Mouse (Mus musculus) MEL (cell line): ENCODE measurements around the gene Strn. TPM values are rescaled to one million over a fixed set of nuclear protein-coding genes. Genes with fewer than 3 reads are reported as not detected.

Source experiments
- DNase-seq: peaks from one replicate; pipeline ENCODE4 v3.0.0; 2011; ENCODE audit warnings: low read depth, low spot score
- H3K27ac ChIP-seq: 2 replicates; pipeline ENCODE4 v1.5.1; 2012; ENCODE audit warnings: low read depth, mild to moderate bottlenecking, control low read depth, low read length, moderate library complexity; ENCODE audit not compliant: control insufficient read depth
- H3K27me3 ChIP-seq, 2 experiments: fragments of 150-350 bp in 1 of 2; sonication (generic) in 1 of 2; 2 replicates each; pipeline ENCODE4 v1.6.1; 2012; ENCODE audit warnings: low read length in 2 of 2, mild to moderate bottlenecking in 2 of 2, improper control_type of control experiment in 1 of 2, moderate library complexity in 1 of 2; ENCODE audit not compliant: insufficient read depth in 2 of 2, control insufficient read depth in 1 of 2
- H3K36me3 ChIP-seq, 2 experiments: 2 replicates each; pipeline ENCODE4 v1.6.1; 2012 to 2014; ENCODE audit warnings: low read length in 2 of 2, improper control_type of control experiment in 1 of 2, inconsistent platforms in 1 of 2, mild to moderate bottlenecking in 1 of 2; ENCODE audit not compliant: insufficient read depth in 2 of 2, control insufficient read depth in 1 of 2
- H3K4me1 ChIP-seq, 2 experiments: fragments of 150-350 bp in 1 of 2; sonication (generic) in 1 of 2; 2 replicates each; pipeline ENCODE4 v1.6.1; 2012; ENCODE audit warnings: low read length in 2 of 2, improper control_type of control experiment in 1 of 2, mild to moderate bottlenecking in 1 of 2; ENCODE audit not compliant: insufficient read depth in 2 of 2, control insufficient read depth in 1 of 2
- H3K4me3 ChIP-seq, 2 experiments: fragments of 150-350 bp in 1 of 2; sonication (generic) in 1 of 2; 2 replicates each; pipeline ENCODE4 v1.5.1; 2012; ENCODE audit warnings: low read depth in 2 of 2, low read length in 2 of 2, mild to moderate bottlenecking in 2 of 2, moderate library complexity in 2 of 2, control low read depth in 1 of 2, improper control_type of control experiment in 1 of 2; ENCODE audit not compliant: control insufficient read depth in 1 of 2, insufficient read depth in 1 of 2
- H3K79me2 ChIP-seq: 2 replicates; pipeline ENCODE4 v1.6.1; 2012; ENCODE audit warnings: mild to moderate bottlenecking, low read length, moderate library complexity; ENCODE audit not compliant: control insufficient read depth, poor library complexity, insufficient read depth
- H3K9ac ChIP-seq: 2 replicates; pipeline ENCODE4 v1.6.1; 2012; ENCODE audit warnings: low read depth, mild to moderate bottlenecking, control low read depth, low read length, moderate library complexity; ENCODE audit not compliant: control insufficient read depth, poor library complexity, severe bottlenecking
- H3K9me3 ChIP-seq: fragments of 150-350 bp; sonication (generic); replicated peaks from 2 replicates; pipeline ENCODE4 v1.6.1; 2012; ENCODE audit warnings: mild to moderate bottlenecking, low read length, improper control_type of control experiment, moderate library complexity; ENCODE audit not compliant: insufficient read depth
- E2F4 ChIP-seq: IDR thresholded peaks from 2 replicates; pipeline ENCODE4 v1.6.1; 2011; ENCODE audit warnings: low read depth, low read length, improper control_type of control experiment, borderline replicate concordance
- ELF1 ChIP-seq: IDR thresholded peaks from 2 replicates; pipeline ENCODE4 v1.6.1; 2014; ENCODE audit warnings: low read depth, mild to moderate bottlenecking, inconsistent platforms, low read length, improper control_type of control experiment, moderate library complexity
- GABPA ChIP-seq: IDR thresholded peaks from 2 replicates; pipeline ENCODE4 v1.6.1; 2012; ENCODE audit warnings: low read depth, mild to moderate bottlenecking, inconsistent platforms, low read length, improper control_type of control experiment, moderate library complexity
- GATA1 ChIP-seq: IDR thresholded peaks from 2 replicates; pipeline ENCODE4 v1.6.1; 2011; ENCODE audit warnings: low read depth, low read length, improper control_type of control experiment
- HCFC1 ChIP-seq: IDR thresholded peaks from 2 replicates; pipeline ENCODE4 v1.6.1; 2012; ENCODE audit warnings: low read depth, mild to moderate bottlenecking, inconsistent platforms, low read length, improper control_type of control experiment, moderate library complexity
- KAT2A ChIP-seq: conservative IDR thresholded peaks from 2 replicates; pipeline ENCODE4 v1.6.1; 2012; ENCODE audit warnings: low read depth, low read length, improper control_type of control experiment, inconsistent platforms
- MAZ ChIP-seq: IDR thresholded peaks from 2 replicates; pipeline ENCODE4 v1.6.1; 2012; ENCODE audit warnings: low read depth, mild to moderate bottlenecking, inconsistent platforms, low read length, improper control_type of control experiment
- MEF2A ChIP-seq: IDR thresholded peaks from 2 replicates; pipeline ENCODE4 v1.6.1; 2014; ENCODE audit warnings: low read depth, mild to moderate bottlenecking, inconsistent platforms, low read length, improper control_type of control experiment; ENCODE audit not compliant: poor library complexity, insufficient replicate concordance, severe bottlenecking; ENCODE audit errors: extremely low read depth
- MXI1 ChIP-seq: IDR thresholded peaks from 2 replicates; pipeline ENCODE4 v1.6.1; 2011; ENCODE audit warnings: mild to moderate bottlenecking, low read depth, low read length, improper control_type of control experiment
- MYC ChIP-seq: IDR thresholded peaks from 2 replicates; pipeline ENCODE4 v1.6.1; 2011; ENCODE audit warnings: low read depth, mild to moderate bottlenecking, low read length, improper control_type of control experiment, moderate library complexity
- NRF1 ChIP-seq: IDR thresholded peaks from 2 replicates; pipeline ENCODE4 v1.6.1; 2014; ENCODE audit warnings: low read depth, mild to moderate bottlenecking, inconsistent platforms, low read length, improper control_type of control experiment, moderate library complexity; ENCODE audit not compliant: poor library complexity, insufficient read depth, severe bottlenecking
- POLR2AphosphoS2 ChIP-seq: IDR thresholded peaks from 2 replicates; pipeline ENCODE4 v1.6.1; 2011; ENCODE audit warnings: low read length, improper control_type of control experiment
- POLR2AphosphoS5 ChIP-seq: IDR thresholded peaks from 2 replicates; pipeline ENCODE4 v1.6.1; 2012; ENCODE audit warnings: low read depth, borderline replicate concordance, mild to moderate bottlenecking, inconsistent platforms, low read length, moderate library complexity, mixed read lengths
- RCOR1 ChIP-seq: IDR thresholded peaks from 2 replicates; pipeline ENCODE4 v1.6.1; 2012; ENCODE audit warnings: low read depth, mild to moderate bottlenecking, inconsistent platforms, low read length, improper control_type of control experiment
- SIN3A ChIP-seq: IDR thresholded peaks from 2 replicates; pipeline ENCODE4 v1.6.1; 2012; ENCODE audit warnings: low read length, improper control_type of control experiment, inconsistent platforms
- SMC3 ChIP-seq: IDR thresholded peaks from 2 replicates; pipeline ENCODE4 v1.6.1; 2011; ENCODE audit warnings: low read depth, low read length, improper control_type of control experiment
- UBTF ChIP-seq: IDR thresholded peaks from 2 replicates; pipeline ENCODE4 v1.6.1; 2012; ENCODE audit warnings: low read depth, mild to moderate bottlenecking, inconsistent platforms, low read length, improper control_type of control experiment, moderate library complexity, borderline replicate concordance; ENCODE audit not compliant: insufficient read depth
- ZC3H11A ChIP-seq: IDR thresholded peaks from 2 replicates; pipeline ENCODE4 v1.6.1; 2012; ENCODE audit warnings: low read depth, mild to moderate bottlenecking, inconsistent platforms, low read length, improper control_type of control experiment
- ZKSCAN1 ChIP-seq: IDR thresholded peaks from 2 replicates; pipeline ENCODE4 v1.6.1; 2012; ENCODE audit warnings: low read depth, mild to moderate bottlenecking, inconsistent platforms, low read length, improper control_type of control experiment, moderate library complexity
- ZMIZ1 ChIP-seq: IDR thresholded peaks from 2 replicates; pipeline ENCODE4 v1.6.1; 2012; ENCODE audit warnings: low read depth, mild to moderate bottlenecking, inconsistent platforms, low read length, improper control_type of control experiment, moderate library complexity
- ZNF384 ChIP-seq: IDR thresholded peaks from 2 replicates; pipeline ENCODE4 v1.6.1; 2012; ENCODE audit warnings: low read depth, mild to moderate bottlenecking, inconsistent platforms, low read length, improper control_type of control experiment
- polyA plus RNA-seq, 2 experiments: library from polyadenylated mRNA; stranded (reverse) in 1 of 2; unstranded in 1 of 2; fragments of >175 nt in 1 of 2; fragments of >200 nt in 1 of 2; gene quantifications; 2 replicates each; pipeline versions ENCODE4 v1.2.1 to v1.2.4; 2012; ENCODE audit warnings: low replicate concordance in 2 of 2, low read depth in 1 of 2; ENCODE audit not compliant: insufficient read length in 2 of 2, insufficient read depth in 1 of 2, missing spikeins in 1 of 2
- total RNA-seq: library from RNA; depleted of rRNA; stranded (reverse); fragments of 300-350 nt; gene quantifications from 2 replicates; pipeline ENCODE4 v1.2.3, GENCODE M21; 2012; rRNA removed

Strn gene
- total and polyA plus RNA-seq, 3 experiments: 10.2 to 13.9 TPM; not detected in 1

DNA sequence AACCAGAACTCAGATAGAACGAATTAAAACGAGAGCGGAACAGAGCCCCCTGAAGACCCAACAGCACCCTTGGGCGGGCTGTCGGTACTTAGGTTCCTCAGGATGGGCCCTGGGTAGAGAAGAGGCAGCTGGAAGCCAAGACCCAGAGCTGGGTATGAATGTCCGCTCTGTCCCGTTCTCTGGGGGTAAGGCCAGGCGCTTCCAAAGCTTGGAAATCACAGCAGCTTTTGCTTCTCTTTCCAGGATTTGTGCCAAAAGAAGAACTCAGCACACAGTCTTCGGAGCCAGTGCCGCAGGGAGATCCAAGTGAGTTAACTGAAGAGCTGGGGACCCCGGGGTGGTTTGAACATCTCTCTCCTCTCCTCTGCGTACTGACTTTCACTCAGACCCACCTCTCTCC lies 135.4 kb downstream of the Strn start:
- no peaks in the 10 kb centered on the region for H3K27me3 ChIP-seq
- peaks cover 0 to 8% of the 10 kb centered on the region in 2 experiments; a peak in 3 of 4 replicates for H3K4me1 ChIP-seq
- no peak for DNase-seq
- no peaks in the 10 kb centered on the region for H3K9me3 ChIP-seq
- no peak overlapping the region for H3K27ac ChIP-seq
- no peak overlapping the region for H3K4me3 ChIP-seq
- no peaks in the 10 kb centered on the region for H3K79me2 ChIP-seq
- peaks cover 0 to 5% of the 10 kb centered on the region in 2 experiments; a peak in 2 of 4 replicates for H3K36me3 ChIP-seq
- TF ChIP-seq RCOR1: no peak
- TF ChIP-seq ZKSCAN1: no peak
- TF ChIP-seq POLR2AphosphoS5: no peak
- TF ChIP-seq MAZ: no peak
- TF ChIP-seq HCFC1: no peak
- H3K9ac ChIP-seq: no peak overlapping the region

DNA sequence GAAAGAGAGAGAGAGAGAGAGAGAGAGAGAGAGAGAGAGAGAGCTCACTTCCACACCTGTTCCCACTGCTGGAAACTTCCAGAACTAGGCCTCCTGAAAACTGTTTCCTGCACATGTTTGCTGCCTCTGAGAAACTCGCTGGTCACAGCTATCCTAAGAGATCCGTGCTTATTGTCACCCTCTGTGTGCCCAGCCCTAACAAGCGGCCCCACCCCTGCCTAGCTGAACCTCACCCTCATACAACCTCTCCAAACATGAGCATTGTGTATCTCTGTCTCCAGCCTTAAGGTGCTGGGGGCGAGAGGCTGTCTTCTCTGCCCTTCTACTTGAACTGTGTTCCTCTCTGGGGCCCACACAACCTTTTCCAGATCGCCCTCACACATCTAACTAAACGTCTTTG lies 136.0 kb downstream of the Strn start:
- Histone ChIP-seq H3K9ac (no peak overlapping the region), H3K4me1 (peaks cover 0 to 8% of the 10 kb centered on the region in 2 experiments; a peak in 3 of 4 replicates)
- DNase-seq: no peak
- TF ChIP-seq HCFC1 (no peak), GATA1 (no peak), MYC (no peak), GABPA (no peak), ELF1 (no peak), SMC3 (no peak), ZMIZ1 (no peak), ZNF384 (no peak), E2F4 (no peak), SIN3A (no peak), ZC3H11A (no peak), ZKSCAN1 (no peak), MAZ (no peak), NRF1 (no peak), MXI1 (no peak), MEF2A (no peak), POLR2AphosphoS2 (no peak), KAT2A (no peak), UBTF (no peak)
- TF ChIP-seq, all 39 proteins: peak for 0
- H3K4me3 ChIP-seq: no peak overlapping the region
- no peaks in the 10 kb centered on the region for H3K27me3 ChIP-seq
- no peaks in the 10 kb centered on the region for H3K9me3 ChIP-seq
- H3K79me2 ChIP-seq: no peaks in the 10 kb centered on the region
- peaks cover 0 to 5% of the 10 kb centered on the region in 2 experiments; a peak in 2 of 4 replicates for H3K36me3 ChIP-seq
- no peak overlapping the region for H3K27ac ChIP-seq

Other genes starting within 250 kb of the Strn start
- gene Vit, start 229.1 kb downstream of the Strn start, total RNA-seq: 0.12 TPM in 1 of 2 replicates, not detected in the other
- gene Vit, start 229.1 kb downstream of the Strn start, polyA plus RNA-seq: under 1 TPM in 1 of 2 experiments, not detected in 1; 0.22 TPM
- 9.8 and 10.4 TPM in 2 replicates for gene Heatr5b, start 98.2 kb upstream of the Strn start, total RNA-seq
- 10 to 100 TPM in 1 of 2 experiments, not detected in 1; 19.9 TPM for gene Heatr5b, start 98.2 kb upstream of the Strn start, polyA plus RNA-seq
- gene Gpatch11, start 98.4 kb upstream of the Strn start, total RNA-seq: 9.5 and 10.3 TPM in 2 replicates
- gene Gpatch11, start 98.4 kb upstream of the Strn start, polyA plus RNA-seq: 10 to 100 TPM in 1 of 2 experiments, not detected in 1; 12.4 TPM
- 10.2 and 14.1 TPM in 2 replicates for gene Eif2ak2, start 145.4 kb upstream of the Strn start, total RNA-seq
- gene Eif2ak2, start 145.4 kb upstream of the Strn start, polyA plus RNA-seq: 10 to 100 TPM in 1 of 2 experiments, not detected in 1; 18.1 TPM
- gene Sult6b1, start 169.8 kb upstream of the Strn start, total RNA-seq: not detected in 2 replicates
- under 1 TPM in 1 of 2 experiments, not detected in 1; 0.29 TPM for gene Sult6b1, start 169.8 kb upstream of the Strn start, polyA plus RNA-seq
- 18.1 and 18.9 TPM in 2 replicates for gene Cebpzos, start 179.3 kb upstream of the Strn start, total RNA-seq
- 10 to 100 TPM in 1 of 2 experiments, not detected in 1; 30.2 TPM for gene Cebpzos, start 179.3 kb upstream of the Strn start, polyA plus RNA-seq
- gene Cebpz, start 199.9 kb upstream of the Strn start, total RNA-seq: 72.2 and 80.7 TPM in 2 replicates
- 100 to 1,000 TPM in 1 of 2 experiments, 10 to 100 TPM in 1; 69.9 to 128 TPM for gene Cebpz, start 199.9 kb upstream of the Strn start, polyA plus RNA-seq
- 22.6 TPM in 2 replicates for gene Ndufaf7, start 199.9 kb upstream of the Strn start, total RNA-seq
- 10 to 100 TPM in 1 of 2 experiments, not detected in 1; 29.3 TPM for gene Ndufaf7, start 199.9 kb upstream of the Strn start, polyA plus RNA-seq